Mouse (Mus musculus): ENCODE results near the gene Astn2.

The Astn2 gene

DNA sequence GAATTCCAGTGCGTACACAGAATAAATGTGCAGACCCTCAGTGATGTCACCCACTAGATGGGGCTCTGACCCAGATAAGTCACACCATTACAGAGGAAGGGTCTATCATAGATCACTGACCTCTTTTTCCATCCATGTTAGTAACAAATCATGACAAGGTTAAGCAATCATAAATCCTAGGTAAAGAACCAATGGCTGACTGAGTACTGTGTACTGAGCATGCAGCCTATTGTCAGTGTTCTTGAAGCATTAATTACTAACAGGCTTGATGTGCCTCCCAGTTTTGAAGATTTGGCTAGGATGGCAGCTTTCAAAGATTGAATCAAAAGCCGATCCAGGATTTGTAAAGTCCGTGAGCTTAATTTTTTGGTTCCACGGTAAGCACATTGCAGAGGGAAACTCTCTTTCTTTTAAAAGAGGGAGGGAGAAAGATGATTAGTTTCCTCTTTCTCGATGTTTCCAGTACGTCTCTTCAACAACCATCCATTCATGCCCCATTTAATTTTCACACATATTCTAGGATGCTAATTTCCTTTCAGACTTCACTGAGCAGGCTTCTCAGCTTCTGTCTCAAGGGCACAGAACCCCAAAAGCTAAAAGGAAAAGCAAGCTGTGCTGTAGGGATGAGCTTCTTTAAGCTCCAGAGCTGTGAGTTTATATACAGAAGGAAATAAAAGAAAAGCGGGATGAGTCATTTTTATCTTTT lies 93.9 kb downstream of the Astn2 start:
- no peak for DNase-seq (ENCODE audit: low spot score)

- no peak for DNase-seq (ENCODE audit: low spot score)
Observed at GRCm38 (mm10) chr4:66306377-66306776, 98.0 kb downstream of the Astn2 start.

DNA sequence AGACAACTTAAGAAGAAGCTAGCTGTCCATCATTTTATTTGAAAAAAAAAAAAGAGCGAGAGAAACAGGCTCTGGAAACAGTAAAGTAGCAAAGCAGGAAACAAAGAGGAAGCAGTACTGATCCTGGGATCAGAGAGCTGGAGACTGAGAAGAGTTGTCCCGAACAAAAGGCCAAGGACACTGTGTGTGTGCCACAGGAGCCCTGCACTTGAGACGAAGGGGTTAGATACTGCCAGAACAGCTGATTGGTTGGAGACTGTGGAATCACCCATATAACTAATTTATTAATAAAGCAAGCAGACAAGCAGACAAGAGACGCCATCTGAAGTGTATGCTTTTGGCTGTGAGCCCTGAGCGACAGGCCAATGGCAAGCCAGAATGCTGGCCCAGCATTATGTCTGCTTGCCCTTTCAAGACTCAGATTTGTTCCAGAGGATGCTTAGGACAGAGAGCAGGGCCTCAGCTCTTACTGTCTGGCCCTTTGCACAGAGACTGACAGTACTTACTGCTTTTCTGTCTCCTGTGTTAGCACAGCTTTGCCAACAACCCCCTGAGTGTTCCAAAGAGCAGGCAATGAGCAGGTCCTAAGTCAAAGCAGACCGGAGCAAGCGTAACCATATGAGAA lies 101.6 kb downstream of the Astn2 start:
- DNase-seq (ENCODE audit: low spot score), result no peak

DNA sequence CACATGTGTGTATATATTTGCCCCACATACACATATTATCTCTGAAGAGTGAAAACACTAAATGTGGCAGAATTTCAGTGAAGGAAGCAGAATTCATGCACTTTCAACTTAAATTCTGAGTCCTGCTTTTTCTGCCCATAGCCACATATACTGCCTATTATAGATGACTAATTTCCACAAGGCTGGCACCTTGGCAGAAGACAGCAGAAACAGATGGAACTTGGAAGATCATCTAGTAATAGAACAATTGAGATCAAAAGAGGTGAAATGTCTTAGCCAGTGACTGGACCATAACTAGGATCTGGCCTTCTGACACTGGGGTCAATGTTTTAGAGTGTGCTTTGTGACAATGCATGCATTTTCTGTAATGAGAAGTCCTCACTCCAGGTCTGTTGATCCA lies 119.4 kb downstream of the Astn2 start:
- no peak for DNase-seq (ENCODE audit: low spot score)

GRCm38 (mm10) chr4:66276096-66276495 lies 128.3 kb downstream of the Astn2 start:
- DNase-seq (ENCODE audit: low spot score), result no peak

DNA sequence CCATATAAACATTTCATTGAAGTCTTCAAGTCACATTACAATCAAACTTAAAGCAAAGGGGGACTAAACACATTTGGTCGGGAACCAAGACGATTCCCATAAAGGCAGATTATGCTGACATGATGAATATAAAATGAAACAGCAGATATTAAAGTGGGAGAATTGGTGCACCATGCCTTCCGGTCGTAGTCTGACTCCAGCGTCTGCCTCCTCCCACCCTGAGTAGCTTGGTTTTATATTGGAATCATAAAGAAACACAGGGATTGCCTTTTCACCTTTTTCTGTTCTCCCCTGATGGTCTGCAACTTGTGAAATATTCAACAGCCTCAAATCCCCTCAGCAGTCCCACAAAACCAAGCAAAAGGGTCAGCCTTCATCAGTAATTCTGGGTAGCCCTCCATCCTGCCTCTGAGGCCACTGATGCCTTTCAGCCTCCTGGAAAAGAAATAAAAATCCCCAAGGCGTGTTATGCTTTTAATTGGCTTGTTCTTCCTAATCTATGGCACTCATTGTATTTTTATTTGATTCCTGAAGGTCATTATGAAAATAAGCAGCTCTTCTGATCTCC lies 132.8 kb downstream of the Astn2 start:
- DNase-seq (ENCODE audit: low spot score), result no peak

- no peak for DNase-seq (ENCODE audit: low spot score)
Observed at GRCm38 (mm10) chr4:66264031-66264430, 140.4 kb downstream of the Astn2 start.

GRCm38 (mm10) chr4:66261276-66261675 lies 143.1 kb downstream of the Astn2 start:
- no peak for DNase-seq (ENCODE audit: low spot score)

DNA sequence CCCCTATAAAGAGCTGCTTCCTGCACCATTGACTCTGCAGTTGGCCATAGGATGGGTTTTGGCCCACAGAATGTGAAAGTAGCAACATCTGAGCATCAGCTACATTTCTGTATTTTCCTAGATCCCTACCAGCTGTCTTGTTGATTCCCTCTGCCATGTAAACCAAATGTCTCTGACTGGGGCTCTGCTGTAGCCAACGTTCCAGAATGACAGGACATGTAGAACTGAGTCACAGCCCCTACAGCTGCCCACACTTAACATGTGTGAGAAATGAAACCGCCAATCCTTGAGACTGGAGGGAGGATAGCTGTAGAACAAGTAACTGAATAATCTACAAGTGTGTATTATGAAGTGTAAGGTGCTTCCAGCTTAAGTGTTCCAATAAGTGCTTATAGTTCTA lies 145.5 kb downstream of the Astn2 start:
- DNase-seq (ENCODE audit: low spot score), result no peak

GRCm38 (mm10) chr4:66254695-66255492 lies 149.5 kb downstream of the Astn2 start:
- DNase-seq (ENCODE audit: low spot score), result no peak

GRCm38 (mm10) chr4:66248521-66248920 lies 155.9 kb downstream of the Astn2 start:
- DNase-seq (ENCODE audit: low spot score), result no peak

GRCm38 (mm10) chr4:66242683-66243082 lies 161.7 kb downstream of the Astn2 start:
- no peak for DNase-seq (ENCODE audit: low spot score)

DNA sequence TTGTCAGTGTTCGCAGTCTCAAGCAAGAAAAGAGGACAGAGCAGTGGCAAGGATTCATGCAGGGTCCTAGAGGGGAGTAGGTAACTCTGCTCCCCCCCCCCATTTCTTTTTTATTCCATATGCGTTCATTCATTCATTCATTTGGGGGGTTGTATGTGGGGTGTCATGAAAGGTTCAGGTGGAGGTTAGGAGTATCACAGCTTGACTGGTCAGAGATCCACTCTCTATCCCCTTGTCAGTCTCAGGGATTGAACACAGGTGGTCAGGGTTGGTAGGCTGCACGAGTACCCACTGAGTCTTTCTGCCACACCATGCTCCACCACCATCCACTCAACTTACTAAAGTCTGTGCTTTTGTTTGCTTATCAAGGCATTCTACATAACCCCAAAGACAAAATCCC lies 171.6 kb downstream of the Astn2 start:
- no peak for DNase-seq (ENCODE audit: low spot score)

DNA sequence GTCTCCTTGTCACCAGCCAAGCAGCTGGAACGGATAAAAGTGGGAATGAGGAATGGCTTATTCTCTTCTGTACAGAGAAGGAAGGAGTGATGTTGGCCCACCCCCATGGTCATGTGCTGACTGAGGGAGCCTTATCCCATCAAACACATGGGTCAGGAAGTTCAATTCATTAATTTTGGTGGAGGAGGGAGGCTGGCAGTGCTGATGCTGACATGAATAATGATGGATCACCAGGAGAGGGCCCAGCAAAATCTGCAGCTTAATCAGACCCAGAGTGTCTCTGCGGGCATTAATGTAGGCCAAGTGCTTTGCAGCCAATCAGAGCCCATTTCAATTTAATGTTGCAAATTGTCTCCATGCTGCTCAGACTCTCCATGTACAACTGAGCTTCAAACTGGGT lies 172.1 kb downstream of the Astn2 start:
- DNase-seq (ENCODE audit: low spot score), result no peak

DNA sequence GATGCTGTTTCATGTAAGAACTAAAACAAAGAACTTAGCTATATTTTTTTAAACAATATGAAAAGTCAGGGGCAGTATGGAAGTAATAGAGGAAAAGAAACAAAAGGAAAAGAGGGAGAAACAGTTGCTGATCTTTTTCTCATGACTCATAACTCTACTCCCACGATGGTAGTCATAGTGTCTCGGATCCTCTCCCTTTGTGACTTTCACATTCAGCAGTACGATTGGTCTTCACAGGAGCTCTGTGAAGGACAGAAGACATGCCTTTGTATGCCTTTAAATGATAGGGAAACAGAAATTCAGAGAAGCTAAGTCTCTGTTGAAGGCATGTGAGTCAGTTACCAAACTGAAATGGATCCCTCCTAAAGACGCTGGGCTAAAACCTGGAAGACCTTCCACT lies 173.7 kb downstream of the Astn2 start:
- DNase-seq (ENCODE audit: low spot score), result no peak

- DNase-seq (ENCODE audit: low spot score), result no peak
Observed at GRCm38 (mm10) chr4:66222602-66223317, 181.7 kb downstream of the Astn2 start.

DNA sequence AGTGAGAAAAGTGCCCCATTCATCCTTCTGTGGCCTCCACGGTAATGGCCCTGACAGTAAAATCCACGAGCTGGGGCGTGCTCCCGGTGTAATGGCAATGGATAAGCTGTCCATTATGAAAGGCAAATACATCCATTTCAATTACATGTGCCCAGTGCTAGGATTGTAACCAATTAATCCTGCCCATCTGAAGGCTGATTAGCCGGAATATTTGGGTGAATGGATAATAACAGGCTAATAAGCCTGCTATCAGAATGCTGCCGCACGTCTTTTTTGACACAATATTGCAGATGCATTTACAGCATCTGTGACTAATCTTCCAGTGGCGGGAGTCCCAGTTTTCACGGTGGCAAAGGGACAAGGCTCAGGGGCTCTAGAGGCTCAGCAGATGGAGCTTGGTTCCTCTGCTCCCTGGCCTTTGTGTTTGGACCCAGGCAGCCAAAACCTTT lies 189.2 kb downstream of the Astn2 start:
- no peak for DNase-seq (ENCODE audit: low spot score)

DNA sequence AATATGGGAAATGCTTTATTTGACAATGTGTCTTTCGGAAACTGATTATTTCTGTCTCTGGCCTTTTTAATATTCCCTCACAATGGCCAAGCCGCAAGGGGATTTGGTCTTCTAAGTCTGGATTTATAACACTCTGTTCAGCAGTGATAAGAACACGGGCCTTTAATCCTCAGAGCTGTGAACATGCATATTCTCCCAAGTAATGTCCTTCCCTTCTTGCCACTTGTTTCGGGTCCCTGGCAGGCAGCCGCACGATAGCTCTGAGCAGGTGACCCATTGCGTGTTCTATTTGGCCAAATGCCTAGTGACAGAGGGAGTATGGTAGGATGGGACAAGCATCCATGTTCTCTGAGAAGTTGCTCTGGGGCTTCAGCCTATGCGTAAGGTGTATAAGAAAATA lies 214.8 kb downstream of the Astn2 start:
- DNase-seq (ENCODE audit: low spot score), result no peak

DNA sequence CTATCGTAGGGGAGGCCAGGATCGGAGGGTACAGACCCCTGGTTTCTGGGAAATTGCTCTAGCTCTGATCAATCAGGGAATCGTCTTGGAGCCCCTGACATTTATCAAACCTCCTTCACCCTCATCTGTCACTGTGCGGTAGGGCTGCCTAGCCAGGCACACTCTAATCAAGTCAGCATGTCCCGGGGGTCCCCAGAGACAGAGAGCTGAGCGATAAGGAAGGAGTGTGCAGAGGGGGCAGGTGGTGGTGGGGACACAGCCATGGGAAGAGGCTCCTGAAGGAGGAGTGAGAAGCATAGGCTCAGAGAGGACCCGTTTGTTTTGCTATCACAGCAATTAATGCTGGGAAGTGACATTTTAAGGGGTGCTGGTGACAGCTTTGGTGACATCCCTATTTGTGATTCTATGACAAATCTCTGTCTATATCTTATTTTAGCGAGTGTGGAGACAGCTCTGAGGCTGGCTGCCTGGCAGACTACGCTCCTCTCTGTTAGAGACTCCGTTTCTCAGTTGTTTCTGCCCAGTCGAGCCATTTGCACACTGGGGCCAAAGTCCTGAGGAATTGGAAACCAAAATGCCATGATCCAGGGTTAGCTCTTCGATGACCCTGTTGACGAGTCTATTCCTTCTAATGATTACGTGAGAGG lies 228.4 kb downstream of the Astn2 start:
- DNase-seq (ENCODE audit: low spot score), result no peak

DNA sequence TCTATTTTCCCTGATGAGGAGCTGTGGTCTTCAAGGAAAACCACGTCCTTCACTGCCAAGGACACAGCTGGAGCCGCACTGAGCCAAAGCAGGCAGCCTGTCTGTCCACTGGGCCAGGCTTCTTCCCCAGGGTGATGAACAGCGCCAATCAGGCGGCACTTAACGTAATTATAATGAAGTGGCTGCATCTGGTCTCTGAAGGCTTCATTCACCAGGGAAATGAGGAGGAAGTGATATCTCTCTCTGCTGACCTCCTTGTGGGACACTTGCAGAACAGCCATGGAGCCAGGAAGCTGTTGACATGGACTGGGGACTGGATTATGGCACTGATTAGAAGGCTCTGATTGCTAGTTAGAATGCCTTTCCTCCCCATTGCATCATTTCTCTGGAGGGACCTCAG lies 232.8 kb downstream of the Astn2 start:
- DNase-seq (ENCODE audit: low spot score), result no peak

DNA sequence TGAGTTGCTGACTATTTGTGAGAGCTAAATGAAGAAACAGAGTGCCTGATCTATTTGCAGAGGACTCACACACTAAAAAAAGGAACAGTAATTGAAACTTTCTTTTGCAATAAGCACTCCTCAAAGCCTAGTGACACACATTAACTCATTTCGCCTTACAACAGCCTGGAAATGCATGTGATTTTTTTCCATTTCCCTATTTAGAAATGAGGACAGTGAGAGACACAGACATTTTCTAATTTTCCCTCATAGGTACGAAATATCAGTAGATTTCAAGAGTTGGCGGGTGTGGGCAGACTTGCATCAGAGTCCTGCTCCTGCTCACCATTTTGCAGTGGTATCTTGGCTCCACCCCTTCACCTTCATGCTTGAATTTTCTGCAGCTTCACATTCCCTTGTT lies 233.6 kb downstream of the Astn2 start:
- no peak for DNase-seq (ENCODE audit: low spot score)

- no peak for DNase-seq (ENCODE audit: low spot score)
Observed at GRCm38 (mm10) chr4:66169485-66169884, 234.9 kb downstream of the Astn2 start.
